ENCODE assay signal across 8 mouse cellular contexts in genomic region chr5:67307659-67308222, GRCm38 (mm10). TPM values are rescaled to one million over a fixed set of nuclear protein-coding genes. Genes with fewer than 3 reads are reported as not detected.
DNase-seq lines count a peak whose midpoint lies in the region; ATAC-seq and TF ChIP-seq lines count a peak whose summit lies in the region.

No protein-coding gene starts in this region.

- peaks cover 44% of the 10 kb centered on the region for H3K79me2 ChIP-seq in myocyte (ENCODE audit: control insufficient read depth, insufficient read depth)

- H3K4me1 ChIP-seq in intestine, embryonic 14.5 days (replicated peaks; ENCODE audit: control insufficient read depth, insufficient read depth, low read length): peaks cover 6% of the 10 kb centered on the region; the same call in 1 of the 2 replicates

- H3K9ac ChIP-seq in intestine, embryonic 14.5 days (ENCODE audit: low read length): peak overlapping the region; percentile 86

- H3ac ChIP-seq in myocyte (ENCODE audit: control insufficient read depth, insufficient read length): peak overlapping the region; percentile 55

- peaks cover 8% of the 10 kb centered on the region; the same call in 1 of the 2 replicates for H3K36me3 ChIP-seq in intestine, embryonic 14.5 days (ENCODE audit: control insufficient read depth, insufficient read depth, low read length)
- H3K36me3 ChIP-seq in myocyte (ENCODE audit: control insufficient read depth, insufficient read depth): no peaks in the 10 kb centered on the region

- WGBS in intestine, embryonic 14.5 days: 32% methylated on average over 13 of the region's 13 CpGs

- H3K4me2 ChIP-seq in intestine, embryonic 14.5 days (ENCODE audit: low read length): peak overlapping the region; percentile 84
- peak overlapping the region; percentile 94 for H3K4me2 ChIP-seq in myocyte (ENCODE audit: low read depth)

- DNase-seq in layer of hippocampus, adult 2 months (ENCODE audit: low spot score in 2 of 2): no peak
- DNase-seq in layer of hippocampus, adult 9-11 months: no peak
- peak; percentile 67 for DNase-seq in c-Kit-positive CD71-positive TER-119-negative erythroid progenitor cells, embryonic 14.5 days (ENCODE audit: low read depth)
- DNase-seq in intestine, embryonic 14.5 days (ENCODE audit: low spot score): no peak
- no peak for DNase-seq in B cell, adult 2 months
- no peak for DNase-seq in urinary bladder, postnatal 4 days (ENCODE audit: low spot score in 2 of 2)
- DNase-seq in urinary bladder, postnatal 14 days (ENCODE audit: low spot score): no peak

- ATAC-seq in intestine, embryonic 14.5 days (replicated peaks; ENCODE audit: low FRiP score, low TSS enrichment, low read depth): no peak

- no peak for TF ChIP-seq POLR2A in myocyte (IDR thresholded peaks at IDR 0.05; ENCODE audit: insufficient read length, low read depth)

- H3K27me3 ChIP-seq in intestine, embryonic 14.5 days (replicated peaks; ENCODE audit: control insufficient read depth, insufficient read depth, low read length): no peaks in the 10 kb centered on the region
- no peaks in the 10 kb centered on the region for H3K27me3 ChIP-seq in myocyte (ENCODE audit: control insufficient read depth, insufficient read depth, insufficient read length)

- TF ChIP-seq CTCF in layer of hippocampus, adult 2 months (conservative IDR thresholded peaks at IDR 0.05): no peak

- peak overlapping the region; percentile 87 for H3K27ac ChIP-seq in layer of hippocampus, adult 2 months
- H3K27ac ChIP-seq in intestine, embryonic 14.5 days (ENCODE audit: low read depth): no peak overlapping the region

- H3K4me3 ChIP-seq in layer of hippocampus, adult 2 months: peak overlapping the region; percentile 92
- H3K4me3 ChIP-seq in intestine, embryonic 14.5 days (ENCODE audit: low read depth, low read length): peak overlapping the region; percentile 90
- peak overlapping the region; percentile 70 for H3K4me3 ChIP-seq in myocyte

- H3K9me3 ChIP-seq in intestine, embryonic 14.5 days (ENCODE audit: control insufficient read depth, low read length): no peaks in the 10 kb centered on the region

TF ChIP-seq in myocyte, 11 proteins besides CTCF, POLR2A, EP300 and RAD21:
- TF ChIP-seq POLR2AphosphoS2 (IDR thresholded peaks at IDR 0.05; ENCODE audit: insufficient read length, low read depth) (no peak), TCF3 (IDR thresholded peaks at IDR 0.05; ENCODE audit: insufficient read length, low read depth) (no peak)

RNA-seq across cellular contexts. Expression of gene Slc30a9, which starts 1.0 kb away (rescaled TPM):
- 100 to 1,000 TPM; 184 to 186 TPM for total RNA-seq in layer of hippocampus, adult 2 months (2021)
- 98.2 and 106 TPM in 2 replicates for polyA plus RNA-seq in intestine, embryonic 14.5 days (2014; fragmentation: Nextera tagmentation; extraction: Ambion mirVana)
- polyA plus RNA-seq in myocyte (2012; fragmentation: generic; extraction: Trizol): 22.7 TPM

RNA-seq across cellular contexts. Expression of gene Tmem33, which starts 47.4 kb away (rescaled TPM):
- 10 to 100 TPM; 85.1 to 86.7 TPM for total RNA-seq in layer of hippocampus, adult 2 months (2021)
- 85.9 and 87.8 TPM in 2 replicates for polyA plus RNA-seq in intestine, embryonic 14.5 days (2014; fragmentation: Nextera tagmentation; extraction: Ambion mirVana)
- 42.4 TPM for polyA plus RNA-seq in myocyte (2012; fragmentation: generic; extraction: Trizol)
